Mouse (Mus musculus): ENCODE measurements at regions not wholly inside any gene's neighbourhood (a gene's known extent, or its start where the extent isn't known, plus 50 kb on each side); places are given as distances from the start of the nearest gene placed in this dataset.

DNA sequence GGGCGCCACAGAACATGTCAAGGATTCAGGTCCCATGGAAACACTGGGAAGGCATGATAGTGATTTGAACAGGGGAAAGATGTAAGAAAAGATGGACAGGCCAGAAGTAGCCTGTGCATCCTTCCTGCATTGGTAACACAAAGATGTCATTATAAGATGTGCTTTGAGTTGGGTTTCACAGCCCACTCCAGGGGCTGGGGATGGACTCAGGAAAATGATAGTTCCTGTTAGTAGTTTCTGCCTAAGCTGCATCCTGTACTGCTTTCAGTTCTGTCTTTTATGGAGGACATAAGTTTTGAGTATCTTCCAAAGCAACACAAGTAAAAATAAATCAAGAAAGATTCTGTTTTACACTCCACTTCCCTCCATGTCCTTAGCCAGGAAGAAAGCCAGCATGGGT, 109.2 kb upstream of the Atp2b1 start:
- no peak for DNase-seq (ENCODE audit: extremely low read depth, insufficient read length, low spot score)

DNA sequence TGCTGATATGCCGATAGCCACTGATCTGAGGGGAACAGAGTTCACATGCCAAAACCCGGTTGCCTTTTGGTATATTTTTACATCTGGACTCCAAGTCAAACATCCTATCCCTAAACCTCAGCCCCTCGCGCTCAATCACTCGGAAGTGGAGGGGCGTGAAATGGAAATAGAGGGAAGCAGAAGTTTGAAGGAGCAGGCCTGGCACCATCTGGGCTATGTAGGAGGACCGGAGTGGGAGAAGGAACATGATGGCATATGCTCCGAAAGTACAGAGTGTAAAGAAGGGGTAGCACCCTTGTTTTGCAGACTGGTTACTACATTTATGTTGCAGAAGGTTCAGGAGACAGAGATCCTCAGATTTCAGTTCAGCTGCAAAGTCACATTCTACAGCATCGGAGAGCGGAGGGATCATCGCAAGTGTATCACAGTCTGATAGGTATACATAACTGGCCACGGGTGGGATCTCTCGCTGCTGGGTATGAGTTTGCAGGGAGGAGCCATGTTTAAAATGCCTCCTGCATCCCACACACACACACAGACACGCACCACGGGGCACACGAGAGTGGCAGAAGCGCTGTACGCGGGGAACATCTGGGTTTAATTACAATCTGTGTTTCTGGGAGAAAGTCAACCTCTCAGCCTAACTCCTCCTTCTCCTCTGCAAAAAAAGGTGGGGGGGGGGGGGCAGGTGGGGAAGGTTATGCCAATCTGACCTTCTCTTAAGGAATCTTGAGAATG, 107.2 kb upstream of the Atp2b1 start:
- no peak for DNase-seq (ENCODE audit: extremely low read depth, insufficient read length, low spot score)

DNA sequence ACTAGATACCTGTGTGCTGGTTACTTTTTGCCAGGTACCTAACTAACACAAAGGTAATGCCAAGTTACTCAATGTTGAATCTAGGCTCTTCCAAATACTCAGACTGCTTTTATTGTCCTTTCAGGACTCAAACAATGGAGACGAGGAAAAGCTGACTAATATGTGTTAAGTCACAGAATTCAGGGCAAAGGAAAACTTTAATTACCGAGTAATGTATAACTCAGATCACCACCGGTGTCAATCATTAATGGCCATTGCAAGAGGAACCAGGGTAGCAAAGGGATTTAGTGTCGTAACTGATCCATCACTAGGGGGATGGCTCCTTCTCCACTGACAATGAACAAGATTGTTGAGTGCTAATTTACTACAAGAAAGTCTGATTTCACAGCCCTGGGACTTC, 105.6 kb upstream of the Atp2b1 start:
- no peak for DNase-seq (ENCODE audit: extremely low read depth, insufficient read length, low spot score)

DNA sequence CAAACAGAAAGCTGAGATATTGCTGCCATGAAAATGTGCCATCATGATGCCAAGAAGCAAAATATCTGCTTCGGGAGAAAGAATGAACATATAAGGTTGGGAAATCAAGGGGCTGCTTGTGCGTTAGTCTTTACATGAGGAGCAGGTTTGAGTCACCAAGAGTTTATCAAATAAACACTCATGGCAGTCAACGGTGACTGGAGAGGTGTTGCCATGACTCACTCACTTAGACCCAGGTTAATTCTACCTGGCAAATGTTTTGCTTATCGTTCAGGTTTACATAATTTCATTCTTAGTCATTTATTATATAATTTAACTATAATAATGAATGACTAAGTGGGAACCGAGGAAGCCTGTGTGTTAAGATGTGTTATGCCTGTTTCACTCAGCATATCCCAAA, 85.2 kb upstream of the Atp2b1 start:
- no peak for DNase-seq (ENCODE audit: extremely low read depth, insufficient read length, low spot score)

DNA sequence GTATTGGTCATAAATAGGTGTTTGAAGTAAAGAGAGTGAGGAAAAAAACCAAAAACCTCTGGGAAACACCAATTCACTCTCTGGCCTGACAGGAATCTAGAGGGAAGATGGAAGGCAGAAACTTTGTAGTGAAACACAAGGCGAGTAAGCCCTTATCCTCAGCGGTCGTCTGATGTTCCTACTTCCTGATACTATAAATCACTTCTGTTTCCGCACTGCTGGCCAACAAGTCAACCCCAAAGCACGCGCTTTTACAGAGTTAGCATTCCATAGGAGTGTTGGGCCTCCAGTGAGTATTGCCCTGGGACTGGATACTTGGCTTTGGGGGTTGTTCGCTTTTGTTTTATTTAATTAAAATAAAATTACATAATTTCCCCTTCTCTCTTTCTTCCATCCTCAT, 82.7 kb upstream of the Atp2b1 start:
- no peak for DNase-seq (ENCODE audit: extremely low read depth, insufficient read length, low spot score)

DNA sequence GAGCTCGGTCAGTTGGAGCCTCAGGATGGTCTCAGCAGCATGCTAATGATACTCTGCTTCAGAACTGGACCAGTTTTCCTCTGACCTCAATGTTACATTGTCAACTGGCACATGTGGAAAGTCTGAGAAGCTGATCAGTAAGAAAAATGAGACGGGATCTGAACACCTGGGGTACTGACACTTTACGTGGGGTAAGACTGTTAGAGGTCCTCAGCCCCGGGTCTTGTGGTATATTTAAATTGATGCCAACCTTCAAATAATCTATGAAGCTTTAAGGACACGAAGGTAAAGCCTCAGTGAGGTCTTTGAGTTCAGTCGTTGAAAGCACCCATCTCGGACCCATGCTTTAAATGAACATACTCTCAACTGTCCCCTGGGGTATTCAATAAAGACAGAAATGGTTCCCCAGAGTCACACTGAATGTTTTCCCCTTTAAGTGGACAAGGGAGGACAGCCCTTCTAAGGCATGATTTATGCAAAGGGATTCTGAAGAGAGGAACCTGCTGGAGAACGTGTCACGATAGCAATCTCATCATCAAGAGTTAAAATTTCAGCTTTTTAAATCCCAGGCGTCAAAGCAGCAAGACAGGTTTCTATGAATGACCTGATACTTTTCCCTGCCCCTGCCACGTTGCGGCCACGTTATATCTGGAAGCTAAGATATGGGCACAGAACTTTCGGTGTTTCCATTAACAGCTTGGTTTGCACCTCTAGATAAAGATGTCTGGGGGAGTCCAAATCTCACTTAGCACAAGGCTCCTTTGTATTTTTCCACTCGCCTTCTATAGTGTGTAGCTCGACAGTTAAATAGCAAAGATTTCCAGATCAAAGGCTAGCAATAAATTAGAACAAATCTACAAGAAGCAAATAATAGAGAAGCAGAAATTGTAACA, 76.7 kb upstream of the Atp2b1 start:
- no peak for DNase-seq (ENCODE audit: extremely low read depth, insufficient read length, low spot score)

DNA sequence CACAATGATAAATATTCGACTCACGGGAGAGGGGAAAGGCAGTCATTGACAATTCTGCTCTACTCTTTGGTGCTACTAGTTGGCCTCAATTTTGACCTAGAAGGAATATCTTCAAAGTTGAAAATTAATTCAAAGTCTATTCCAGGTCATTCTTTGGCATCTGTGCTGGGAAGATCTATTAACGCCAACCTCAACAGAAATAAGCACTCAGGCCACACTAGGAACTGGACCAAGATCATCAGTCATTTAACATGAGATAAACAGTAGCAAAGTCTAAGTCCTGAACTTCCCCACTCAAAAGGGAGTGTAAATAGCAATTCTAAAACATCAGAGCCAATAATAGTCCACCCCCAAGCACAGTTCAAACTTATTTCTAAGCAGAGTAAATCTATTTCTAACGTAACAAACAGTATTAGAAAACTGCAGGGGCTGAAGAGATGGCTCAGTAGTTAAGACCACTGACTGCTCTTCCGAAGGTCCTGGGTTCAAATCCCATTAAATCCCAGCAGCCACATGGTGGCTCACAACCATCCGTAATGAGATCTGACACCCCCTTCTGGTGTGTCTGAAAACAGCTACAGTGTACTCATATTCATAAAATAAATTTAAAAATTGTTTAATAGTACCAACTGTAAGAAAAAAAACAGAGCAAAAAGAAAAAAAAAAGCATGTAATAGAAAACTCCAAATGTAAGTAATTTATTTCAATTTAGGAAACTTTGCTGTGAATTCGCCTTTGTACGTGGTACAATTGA, 75.1 kb upstream of the Atp2b1 start:
- no peak for DNase-seq (ENCODE audit: extremely low read depth, insufficient read length, low spot score)

DNA sequence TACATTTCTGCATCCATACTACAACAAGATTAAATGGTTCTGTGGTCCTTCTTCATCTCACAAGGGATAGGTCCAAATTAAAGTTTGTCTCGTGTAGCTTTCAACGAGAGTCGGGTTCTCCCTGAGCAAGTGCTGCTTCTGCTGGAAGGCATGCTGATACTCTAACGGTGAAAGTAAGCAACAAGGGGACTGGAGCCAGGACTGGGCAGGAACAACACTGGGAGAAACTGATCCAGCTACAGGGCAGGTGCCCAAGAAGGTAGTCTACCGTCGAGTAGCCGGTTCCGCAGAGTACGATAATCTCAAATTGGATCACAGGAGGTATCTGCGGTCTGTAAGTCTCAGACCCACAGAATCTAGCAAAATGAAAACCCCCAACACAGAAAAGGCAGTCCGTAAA, 74.2 kb upstream of the Atp2b1 start:
- DNase-seq (ENCODE audit: extremely low read depth, insufficient read length, low spot score), result no peak

DNA sequence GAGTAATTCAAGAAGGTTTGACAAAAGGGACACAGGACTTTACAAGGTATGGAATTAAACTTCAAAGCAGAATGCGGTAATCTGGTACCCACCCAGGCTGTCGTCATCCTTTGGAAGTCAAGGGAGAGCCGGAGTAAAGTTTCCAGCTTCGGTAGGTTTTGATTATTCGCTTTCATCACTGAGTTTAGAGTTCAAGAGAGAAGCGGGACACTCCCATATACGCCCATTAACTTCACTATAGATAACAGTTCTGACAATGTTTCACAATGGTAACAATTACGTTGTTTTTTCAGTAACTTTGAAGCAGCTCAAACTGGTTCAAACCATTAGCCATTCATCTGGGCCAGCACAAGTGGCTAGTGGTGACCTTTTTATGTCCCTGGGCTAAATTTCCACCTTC, 73.8 kb upstream of the Atp2b1 start:
- no peak for DNase-seq (ENCODE audit: extremely low read depth, insufficient read length, low spot score)

DNA sequence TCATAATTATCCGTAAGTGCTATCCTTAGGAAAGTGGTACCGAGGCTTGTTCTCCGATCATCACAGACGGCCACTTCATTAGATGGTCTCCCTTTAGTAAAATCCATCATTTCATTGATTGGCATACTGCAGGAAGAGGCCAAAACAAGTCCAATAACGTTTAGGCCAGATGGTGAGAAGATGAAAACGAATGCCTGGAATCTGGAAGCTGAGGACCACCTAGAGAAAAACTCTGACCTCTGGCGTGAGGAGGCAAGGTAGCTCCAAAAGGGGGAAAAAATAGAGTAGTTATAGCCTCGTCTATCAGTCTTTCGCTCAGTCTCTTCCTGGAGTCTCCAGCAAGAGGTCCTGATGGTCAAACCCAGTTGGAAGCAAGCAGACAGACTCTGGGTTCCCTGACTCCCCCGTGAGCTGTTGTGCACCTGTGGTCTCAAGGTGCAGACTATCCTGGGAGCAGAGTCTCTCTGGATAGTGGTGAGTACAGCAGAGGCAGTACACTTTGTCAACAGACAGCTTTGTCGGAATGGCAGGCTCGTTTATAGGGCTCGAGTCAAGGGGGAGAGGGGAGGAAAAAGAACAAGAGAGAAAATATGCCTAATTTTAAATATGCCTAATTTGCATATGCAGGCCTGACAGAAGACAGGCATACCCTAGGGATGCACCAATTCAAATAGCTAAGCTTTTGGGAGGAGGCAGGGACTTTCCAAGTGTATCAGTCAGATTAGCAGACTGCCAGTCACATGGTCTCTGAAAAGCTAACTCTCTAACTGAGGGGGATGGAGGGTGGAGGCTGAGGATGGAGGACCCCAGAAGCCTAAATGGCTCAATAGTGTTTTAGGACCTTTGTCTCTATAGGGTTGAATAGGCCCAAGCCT, 73.0 kb upstream of the Atp2b1 start:
- no peak for DNase-seq (ENCODE audit: extremely low read depth, insufficient read length, low spot score)

DNA sequence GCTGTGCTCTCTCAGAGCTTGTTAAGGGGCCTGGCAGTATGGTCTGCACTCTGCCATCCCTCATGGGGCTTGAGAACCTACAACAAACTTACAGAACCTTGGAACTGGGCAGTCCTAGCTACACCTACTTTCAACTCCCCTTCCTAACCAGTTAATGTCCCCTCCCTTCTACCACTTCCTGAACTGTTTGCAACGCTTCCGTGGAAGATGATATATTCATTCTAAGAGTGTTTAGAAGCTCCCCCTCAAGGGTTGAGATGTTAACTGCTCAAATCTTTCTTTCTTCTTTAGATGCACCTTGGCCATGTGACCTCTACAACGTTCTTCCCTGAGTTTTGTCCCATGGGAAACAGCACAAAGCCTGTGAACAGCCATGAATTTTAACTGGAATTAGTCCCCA, 72.3 kb upstream of the Atp2b1 start:
- no peak for DNase-seq (ENCODE audit: extremely low read depth, insufficient read length, low spot score)

DNA sequence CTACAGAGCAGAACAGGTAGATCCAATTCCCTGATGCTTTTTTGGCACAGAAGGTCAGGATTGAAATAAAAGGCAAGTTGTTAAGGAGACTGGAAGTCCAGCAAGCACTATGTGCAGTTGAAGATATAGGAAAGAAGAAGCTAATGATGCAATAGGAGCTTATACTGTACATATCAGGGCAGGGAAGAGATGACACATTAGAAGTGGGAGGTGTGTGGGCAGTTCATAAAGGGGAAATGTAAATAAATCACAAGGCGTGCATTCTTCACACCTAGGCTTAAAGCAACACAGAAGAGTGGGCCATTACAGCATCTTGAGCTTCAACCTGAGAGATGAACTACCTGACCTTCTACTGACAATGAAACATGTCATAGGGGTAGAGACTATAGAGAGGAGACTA, 71.5 kb upstream of the Atp2b1 start:
- no peak for DNase-seq (ENCODE audit: extremely low read depth, insufficient read length, low spot score)

DNA sequence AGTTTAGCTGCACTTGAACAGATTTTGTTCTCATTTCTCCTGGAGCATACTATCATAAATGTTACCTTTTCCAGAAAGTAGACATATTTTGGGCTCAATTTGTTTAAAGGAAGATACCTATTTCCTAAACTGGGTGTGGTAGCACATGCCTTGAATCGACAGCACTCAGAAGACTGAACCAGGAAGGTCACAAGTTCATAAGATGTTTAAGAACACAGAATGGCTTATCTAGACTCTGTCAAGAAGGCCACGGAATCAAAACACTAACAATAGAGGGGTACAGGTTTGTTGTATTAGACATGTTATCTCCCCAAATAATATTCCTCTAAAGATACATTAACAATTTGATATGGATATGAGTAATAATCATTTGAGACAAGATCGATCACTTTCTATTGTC, 64.4 kb upstream of the Atp2b1 start:
- DNase-seq (ENCODE audit: extremely low read depth, insufficient read length, low spot score), result no peak

DNA sequence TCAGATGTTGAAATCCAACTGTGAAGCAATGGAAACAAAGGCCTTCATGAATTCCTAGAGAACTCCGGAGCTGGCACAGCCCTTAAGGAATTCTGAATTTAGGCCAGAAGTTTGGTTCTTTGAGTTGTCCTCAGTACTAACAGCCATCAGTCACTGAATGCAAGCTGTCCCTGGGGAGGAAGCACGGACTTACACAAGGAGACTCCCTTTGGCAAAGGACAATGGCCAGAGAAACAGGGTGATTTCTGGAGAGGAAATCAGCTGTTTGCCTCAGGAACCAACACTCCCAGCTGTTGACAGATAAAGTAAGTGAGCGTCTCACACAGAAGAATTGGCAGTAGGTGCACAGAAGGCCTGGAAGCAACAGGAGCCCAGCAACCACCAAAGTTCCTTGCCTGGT, 56.8 kb upstream of the Atp2b1 start:
- DNase-seq (ENCODE audit: extremely low read depth, insufficient read length, low spot score), result no peak

DNA sequence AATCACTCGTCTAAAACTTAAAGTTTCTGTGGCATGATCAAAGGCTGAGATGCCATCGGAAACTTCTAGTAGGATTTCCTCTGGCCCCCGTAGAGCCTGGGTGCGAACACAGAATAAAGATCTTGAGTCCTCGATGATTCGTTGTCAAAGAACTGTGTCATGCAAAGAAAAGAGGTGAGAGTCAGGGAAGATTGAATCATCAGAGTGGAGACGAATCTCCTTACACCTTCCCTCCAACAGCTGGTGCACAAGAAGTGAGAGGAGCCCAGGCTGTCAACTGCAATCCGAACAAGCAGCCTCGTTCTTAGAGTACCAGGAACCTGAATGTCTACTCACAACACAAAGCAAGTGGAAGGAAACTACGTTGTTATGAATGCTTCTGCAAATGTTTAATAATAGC, 52.7 kb upstream of the Atp2b1 start:
- DNase-seq (ENCODE audit: extremely low read depth, insufficient read length, low spot score), result no peak

DNA sequence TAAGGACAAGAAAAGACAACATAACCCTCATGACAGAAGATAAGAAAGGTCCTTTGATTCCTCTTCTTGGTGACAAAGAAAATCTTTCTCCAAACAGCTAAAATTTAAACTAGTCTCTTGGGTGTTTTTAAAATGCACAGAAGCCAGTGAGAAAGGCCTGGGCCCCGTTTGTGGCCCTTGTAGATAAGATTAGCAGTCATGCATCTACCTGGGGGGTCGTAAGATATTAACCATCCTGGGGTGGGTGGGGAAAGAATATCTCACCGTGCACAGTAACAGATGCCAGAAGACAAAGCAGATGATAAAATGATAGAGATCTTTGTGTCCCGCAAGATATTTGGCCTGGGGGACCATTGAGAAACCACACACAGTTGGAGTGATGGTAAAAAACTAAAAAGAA, 51.5 kb upstream of the Atp2b1 start:
- no peak for DNase-seq (ENCODE audit: extremely low read depth, insufficient read length, low spot score)

DNA sequence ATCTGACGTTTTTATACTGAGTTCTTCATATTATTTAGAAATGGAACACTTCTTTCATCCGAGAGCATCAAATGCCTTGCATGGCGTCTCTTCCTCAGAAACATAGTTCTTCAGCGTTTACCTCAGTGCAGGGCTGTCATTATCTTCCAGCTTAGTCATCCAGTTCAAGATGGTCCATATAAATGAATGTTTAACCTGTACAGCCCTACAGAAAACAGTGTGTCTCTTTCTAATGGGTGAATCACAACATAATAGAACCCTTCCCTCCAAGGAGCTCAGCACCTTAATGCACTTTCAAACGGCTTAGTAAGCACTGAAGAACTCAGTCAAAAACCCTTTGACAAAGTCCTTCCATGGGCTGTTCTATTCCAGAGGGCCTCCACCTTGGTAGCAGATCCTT, 49.8 kb upstream of the Atp2b1 start:
- DNase-seq (ENCODE audit: extremely low read depth, insufficient read length, low spot score), result no peak

Measured in 3134 (cell line).